8 mouse cellular contexts compared by ENCODE assay signal in the genomic region with DNA sequence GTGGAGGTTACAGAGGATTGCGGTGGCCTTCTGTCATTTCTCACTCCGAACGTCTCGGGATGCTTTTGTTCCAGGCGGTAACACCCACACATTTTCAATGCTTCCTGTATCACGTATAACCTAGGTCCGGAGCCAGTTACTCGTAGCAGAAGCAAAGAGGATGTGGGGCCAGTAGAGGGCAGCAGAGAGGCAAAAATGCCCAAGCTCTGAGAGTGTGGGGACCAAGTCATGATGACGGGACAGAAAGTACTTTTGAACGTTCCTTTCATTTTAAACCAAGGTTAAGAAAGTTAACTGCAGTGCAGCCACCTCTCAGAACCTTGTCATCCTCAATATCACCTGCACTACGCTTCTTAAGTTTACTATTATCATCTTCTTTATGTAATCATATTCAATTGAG.
DNase-seq lines count a peak whose midpoint lies in the region; ATAC-seq and TF ChIP-seq lines count a peak whose summit lies in the region.

No protein-coding gene starts in this region.

- H3K27ac ChIP-seq in embryonic facial prominence, embryonic 15.5 days (replicated peaks): no peak overlapping the region
- H3K27ac ChIP-seq in limb, embryonic 14.5 days (replicated peaks; ENCODE audit: low read depth, low read length): no peak overlapping the region
- H3K27ac ChIP-seq in midbrain, postnatal 0 days (ENCODE audit: low read depth, low read length): no peak overlapping the region

- no peaks in the 10 kb centered on the region for H3K9me3 ChIP-seq in embryonic facial prominence, embryonic 15.5 days (replicated peaks)
- no peaks in the 10 kb centered on the region for H3K9me3 ChIP-seq in limb, embryonic 14.5 days (ENCODE audit: control insufficient read depth, low read length)
- no peaks in the 10 kb centered on the region for H3K9me3 ChIP-seq in midbrain, postnatal 0 days (ENCODE audit: low read length)

- 2% methylated on average over 11 of the region's 11 CpGs for WGBS in embryonic facial prominence, embryonic 15.5 days
- WGBS in limb, embryonic 14.5 days: 3% methylated on average over 11 of the region's 11 CpGs
- WGBS in midbrain, postnatal 0 days: 2% methylated on average over 11 of the region's 11 CpGs

- TF ChIP-seq POLR2A in limb, embryonic 14.5 days (IDR thresholded peaks at IDR 0.05; ENCODE audit: borderline replicate concordance, extremely low read depth, insufficient read depth, insufficient read length): no peak

- DNase-seq in 3134 (ENCODE audit: extremely low read depth, insufficient read length, low spot score): peak; percentile 50
- peak; percentile 50 to 70 for DNase-seq in adrenal gland, postnatal 4 days (ENCODE audit: low spot score in 2 of 2)
- peak; percentile 93 for DNase-seq in heart, adult 8-10 months (ENCODE audit: low spot score)
- peak; percentile 93 for DNase-seq in kidney, adult 9 months
- peak; percentile 93 for DNase-seq in limb, embryonic 14.5 days (ENCODE audit: low spot score)
- peak; percentile 94 for DNase-seq in midbrain, postnatal 0 days (ENCODE audit: low spot score)
- DNase-seq in spleen, postnatal 14 days (ENCODE audit: low spot score in 2 of 2): peak; percentile 81 to 87

- TF ChIP-seq CTCF in midbrain, postnatal 0 days (IDR thresholded peaks at IDR 0.05): peak; percentile 98

- H3K27me3 ChIP-seq in embryonic facial prominence, embryonic 15.5 days: no peaks in the 10 kb centered on the region
- no peaks in the 10 kb centered on the region for H3K27me3 ChIP-seq in limb, embryonic 14.5 days (ENCODE audit: control insufficient read depth, insufficient read depth, low read length)
- no peaks in the 10 kb centered on the region for H3K27me3 ChIP-seq in midbrain, postnatal 0 days (ENCODE audit: insufficient read depth, low read length)

- ATAC-seq in embryonic facial prominence, embryonic 15.5 days (ENCODE audit: insufficient number of reproducible peaks, low FRiP score, low TSS enrichment, low read depth): peak; percentile 88
- peak; percentile 95 for ATAC-seq in limb, embryonic 14.5 days (ENCODE audit: low FRiP score, low read depth)
- ATAC-seq in midbrain, postnatal 0 days (ENCODE audit: low FRiP score): peak; percentile 80; the same call in 1 of the 2 replicates

- H3K36me3 ChIP-seq in embryonic facial prominence, embryonic 15.5 days: no peaks in the 10 kb centered on the region
- no peaks in the 10 kb centered on the region for H3K36me3 ChIP-seq in limb, embryonic 14.5 days (ENCODE audit: control insufficient read depth, insufficient read depth, low read length)
- no peaks in the 10 kb centered on the region for H3K36me3 ChIP-seq in midbrain, postnatal 0 days (ENCODE audit: insufficient read depth, low read length)

- peak overlapping the region; percentile 16; the same call in 1 of the 2 replicates for H3K9ac ChIP-seq in embryonic facial prominence, embryonic 15.5 days
- H3K9ac ChIP-seq in limb, embryonic 14.5 days (ENCODE audit: low read depth, low read length, severe bottlenecking): no peak overlapping the region
- H3K9ac ChIP-seq in midbrain, postnatal 0 days (replicated peaks; ENCODE audit: low read length, poor library complexity, severe bottlenecking): peak overlapping the region; percentile 33; the same call in 1 of the 2 replicates

- peak overlapping the region; percentile 52 for H3K4me2 ChIP-seq in embryonic facial prominence, embryonic 15.5 days (replicated peaks)
- peak overlapping the region; percentile 49 for H3K4me2 ChIP-seq in limb, embryonic 14.5 days (replicated peaks; ENCODE audit: low read depth, low read length, severe bottlenecking)
- peak overlapping the region; percentile 36; the same call in 1 of the 2 replicates for H3K4me2 ChIP-seq in midbrain, postnatal 0 days (ENCODE audit: low read depth, low read length, poor library complexity, severe bottlenecking)

- peak overlapping the region; percentile 27 for H3K4me3 ChIP-seq in embryonic facial prominence, embryonic 15.5 days (replicated peaks)
- peak overlapping the region; percentile 19 for H3K4me3 ChIP-seq in limb, embryonic 14.5 days (replicated peaks; ENCODE audit: low read length)
- peak overlapping the region; percentile 6; the same call in 1 of the 2 replicates for H3K4me3 ChIP-seq in midbrain, postnatal 0 days (ENCODE audit: low read depth, low read length)

- peaks cover 10% of the 10 kb centered on the region for H3K4me1 ChIP-seq in embryonic facial prominence, embryonic 15.5 days
- H3K4me1 ChIP-seq in limb, embryonic 14.5 days (ENCODE audit: control insufficient read depth, insufficient read depth, low read length): peaks cover 4% of the 10 kb centered on the region; the same call in 1 of the 2 replicates
- H3K4me1 ChIP-seq in midbrain, postnatal 0 days (ENCODE audit: insufficient read depth, low read length): peaks cover 6% of the 10 kb centered on the region
